Mouse (Mus musculus): ENCODE results near the gene Mlh3.

- no peak for TF ChIP-seq E2F4 (IDR thresholded peaks at IDR 0.05; ENCODE audit: insufficient read depth)
- no peak for TF ChIP-seq POLR2AphosphoS2 (IDR thresholded peaks at IDR 0.05; ENCODE audit: insufficient read length, low read depth)
- no peak for TF ChIP-seq MYOG (IDR thresholded peaks at IDR 0.05; ENCODE audit: control insufficient read depth in 1 of 3, insufficient read depth in 1 of 3, insufficient read length in 2 of 3, low read depth in 2 of 3)
- TF ChIP-seq POLR2A (IDR thresholded peaks at IDR 0.05; ENCODE audit: insufficient read length, low read depth): no peak
- no peak for TF ChIP-seq TCF12 (IDR thresholded peaks at IDR 0.05; ENCODE audit: insufficient read depth, poor library complexity, severe bottlenecking)
- no peak for TF ChIP-seq MAX (IDR thresholded peaks at IDR 0.05; ENCODE audit: low read depth)
- no peak for TF ChIP-seq USF1 (IDR thresholded peaks at IDR 0.05; ENCODE audit: low read depth)
- TF ChIP-seq REST (IDR thresholded peaks at IDR 0.05; ENCODE audit: insufficient read depth, insufficient read length): no peak
- TF ChIP-seq CEBPB (IDR thresholded peaks at IDR 0.05; ENCODE audit: insufficient read depth, poor library complexity, severe bottlenecking): no peak
Observed at GRCm38 (mm10) chr12:85190290-85190689, 80.1 kb downstream of the Mlh3 start.

All from myocyte (in vitro differentiated cells).